Mouse (Mus musculus) embryonic fibroblast, embryonic 13.5 days (primary cell): ENCODE measurements around the gene Syn1.

ENCODE experiments used
- CTCF ChIP-seq: IDR thresholded peaks from 2 replicates; pipeline ENCODE4 v1.5.1; 2011; ENCODE audit warnings: mild to moderate bottlenecking, control low read depth, low read length, moderate library complexity, borderline replicate concordance; ENCODE audit not compliant: insufficient read depth
- POLR2A ChIP-seq: IDR thresholded peaks from 2 replicates; pipeline ENCODE4 v1.6.1; 2011; ENCODE audit warnings: low read depth, mild to moderate bottlenecking, control low read depth, low read length, moderate library complexity

DNA sequence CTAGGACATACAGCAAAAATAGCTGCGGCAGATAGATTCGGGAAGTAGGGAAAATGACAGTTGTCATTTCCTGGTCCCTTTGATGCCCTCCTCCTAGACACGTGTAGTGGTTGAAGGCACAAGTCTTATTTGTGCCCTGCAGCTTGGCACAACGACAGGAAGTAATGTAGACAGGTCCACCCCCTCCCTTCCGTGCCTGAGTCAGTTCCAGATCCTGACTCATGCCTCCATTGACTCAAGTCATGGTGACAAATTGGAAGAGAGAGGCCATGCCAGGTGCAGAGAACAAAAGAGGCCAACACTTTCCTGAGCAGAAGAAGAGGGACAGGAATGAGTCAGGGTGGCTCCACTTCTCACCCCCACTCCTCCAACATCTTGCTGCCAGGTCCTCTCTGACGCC lies 103.8 kb downstream of the Syn1 start:
- TF ChIP-seq POLR2A: no peak
- no peak for TF ChIP-seq CTCF
